Mouse (Mus musculus) heart, embryonic 14.5 days (tissue): ENCODE measurements around the gene Errfi1. TPM values are rescaled to one million over a fixed set of nuclear protein-coding genes. Genes with fewer than 3 reads are reported as not detected.
"Not testable (repeated sequence)": the region's sequence is repeated elsewhere in the genome, so short reads cannot be mapped to it uniquely, and the experiment has no call there.

ENCODE experiments used
- ATAC-seq: fragments of 200-750 bp; cut with Nextera tagmentation; 2 replicates; pipeline ENCODE4 v1.8.0; 2017; ENCODE audit warnings: low read depth, moderate TSS enrichment; ENCODE audit not compliant: insufficient number of reproducible peaks, insufficient read depth, low FRiP score
- H3K27ac ChIP-seq, 2 experiments: fragments of 200-500 bp in 1 of 2; fragments of 300-500 bp in 1 of 2; sonication (generic) in 1 of 2; replicated peaks in 1 of 2; 2 replicates each; pipeline ENCODE4 v1.5.1; 2012 to 2014; ENCODE audit warnings: low read depth in 2 of 2, low read length in 2 of 2, control low read depth in 1 of 2, mild to moderate bottlenecking in 1 of 2, mixed read lengths in 1 of 2; ENCODE audit not compliant: control insufficient read depth in 1 of 2, insufficient read depth in 1 of 2
- H3K27me3 ChIP-seq: fragments of 300-500 bp; sonication (generic); 2 replicates; pipeline ENCODE4 v1.6.1; 2014; ENCODE audit warnings: mild to moderate bottlenecking, low read length, control low read depth; ENCODE audit not compliant: control insufficient read depth, insufficient read depth
- H3K36me3 ChIP-seq: fragments of 300-500 bp; sonication (generic); 2 replicates; pipeline ENCODE4 v1.6.1; 2014; ENCODE audit warnings: mild to moderate bottlenecking, control low read depth, low read length, mixed read lengths; ENCODE audit not compliant: control insufficient read depth, insufficient read depth
- H3K4me1 ChIP-seq, 2 experiments: fragments of 200-500 bp in 1 of 2; fragments of 300-500 bp in 1 of 2; sonication (generic) in 1 of 2; 2 replicates each; pipeline ENCODE4 v1.6.1; 2012 to 2014; ENCODE audit warnings: low read length in 2 of 2, control low read depth in 1 of 2, mixed read lengths in 1 of 2; ENCODE audit not compliant: control insufficient read depth in 2 of 2, insufficient read depth in 2 of 2
- H3K4me2 ChIP-seq: fragments of 300-500 bp; sonication (generic); 2 replicates; pipeline ENCODE4 v1.6.1; 2014; ENCODE audit warnings: mild to moderate bottlenecking, low read length
- H3K4me3 ChIP-seq, 2 experiments: fragments of 200-500 bp in 1 of 2; fragments of 300-500 bp in 1 of 2; sonication (generic) in 1 of 2; 2 replicates each; pipeline ENCODE4 v1.5.1; 2012 to 2014; ENCODE audit warnings: low read length in 2 of 2, mild to moderate bottlenecking in 2 of 2, control low read depth in 1 of 2, low read depth in 1 of 2, moderate library complexity in 1 of 2; ENCODE audit not compliant: control insufficient read depth in 1 of 2, insufficient read depth in 1 of 2
- H3K9ac ChIP-seq: fragments of 300-500 bp; sonication (generic); 2 replicates; pipeline ENCODE4 v1.6.1; 2014; ENCODE audit warnings: mild to moderate bottlenecking, low read length
- H3K9me3 ChIP-seq: fragments of 300-500 bp; sonication (generic); 2 replicates; pipeline ENCODE4 v1.6.1; 2016; ENCODE audit warnings: low read length, control low read depth; ENCODE audit not compliant: control insufficient read depth
- WGBS: fragments of 180-500 bp; shearing (Covaris S2); extraction: QIAGEN DNeasy Blood & Tissue Kit; methylation state at CpG from one replicate; pipeline ENCODE4 v1.1.7; 2014; 5-methylcytosine and 5-hydroxymethylcytosine counted together
- polyA plus RNA-seq: library from polyadenylated mRNA; unstranded; fragments of >200 nt; fragmentation: Nextera tagmentation; extraction: Ambion mirVana; gene quantifications from 2 replicates; pipeline ENCODE4 v1.2.1, GENCODE M21; 2014

Gene Errfi1
- polyA plus RNA-seq, 1 experiment from 2014 or later, result 9.4 TPM

GRCm38 (mm10) chr4:150870963-150871391 lies 17.3 kb downstream of the Errfi1 start:
- Histone ChIP-seq H3K27ac (no peak overlapping the region), H3K36me3 (peaks cover 28% of the 10 kb centered on the region), H3K4me3 (no peak overlapping the region), H3K27me3 (no peaks in the 10 kb centered on the region), H3K4me2 (no peak overlapping the region), H3K9me3 (no peaks in the 10 kb centered on the region), H3K4me1 (peaks cover 25 to 26% of the 10 kb centered on the region in 2 experiments), H3K9ac (no peak overlapping the region)
- no peak for ATAC-seq
- WGBS, result 73% methylated on average over 13 of the region's 13 CpGs

- Histone ChIP-seq H3K36me3 (peaks cover 22% of the 10 kb centered on the region), H3K4me1 (peaks cover 25 to 26% of the 10 kb centered on the region in 2 experiments), H3K27ac (peak overlapping the region; percentile 9 to 58; a peak in 3 of 4 replicates), H3K9ac (peak overlapping the region; percentile 2; the same call in 1 of the 2 replicates), H3K9me3 (no peaks in the 10 kb centered on the region), H3K4me3 (no peak overlapping the region), H3K4me2 (no peak overlapping the region), H3K27me3 (no peaks in the 10 kb centered on the region)
- 22% methylated on average over 10 of the region's 10 CpGs for WGBS
- ATAC-seq, result peak; percentile 37
Observed at GRCm38 (mm10) chr4:150871392-150872138, 17.8 kb downstream of the Errfi1 start.

- WGBS, result 36% methylated on average over 9 of the region's 9 CpGs
- no peak overlapping the region for H3K4me2 ChIP-seq
Observed at GRCm38 (mm10) chr4:150872139-150872651, 18.5 kb downstream of the Errfi1 start.

GRCm38 (mm10) chr4:150872681-150873080 lies 19.0 kb downstream of the Errfi1 start:
- Histone ChIP-seq H3K4me2 (no peak overlapping the region), H3K9me3 (no peaks in the 10 kb centered on the region), H3K27ac (peak overlapping the region in 1 of 2 experiments; percentile 58; a peak in 1 of 4 replicates), H3K4me1 (peaks cover 25 to 26% of the 10 kb centered on the region in 2 experiments), H3K27me3 (no peaks in the 10 kb centered on the region), H3K4me3 (no peak overlapping the region), H3K9ac (peak overlapping the region; percentile 2; the same call in 1 of the 2 replicates), H3K36me3 (peaks cover 11% of the 10 kb centered on the region)
- 71% methylated on average over 8 of the region's 8 CpGs for WGBS
- no peak for ATAC-seq

More at GRCm38 (mm10) chr4:150872139-150872651, 18.5 kb downstream of the Errfi1 start:
- Histone ChIP-seq H3K9ac (peak overlapping the region; percentile 2; the same call in 1 of the 2 replicates), H3K27ac (peak overlapping the region; percentile 21 to 58; a peak in 3 of 4 replicates), H3K4me1 (peaks cover 25 to 26% of the 10 kb centered on the region in 2 experiments), H3K4me3 (no peak overlapping the region), H3K36me3 (peaks cover 16% of the 10 kb centered on the region), H3K27me3 (no peaks in the 10 kb centered on the region), H3K9me3 (no peaks in the 10 kb centered on the region)
- ATAC-seq, result no peak

- H3K4me3 ChIP-seq, H3K36me3 ChIP-seq, H3K9ac ChIP-seq, H3K27ac ChIP-seq, ATAC-seq, H3K27me3 ChIP-seq, H3K4me2 ChIP-seq: not testable (repeated sequence)
- H3K9me3 ChIP-seq, result peaks cover 14% of the 10 kb centered on the region
- peaks cover 24% of the 10 kb centered on the region in 2 experiments for H3K4me1 ChIP-seq
- 82% methylated on average over 4 of the region's 4 CpGs for WGBS
Observed at GRCm38 (mm10) chr4:150874416-150874815, 20.7 kb downstream of the Errfi1 start.

GRCm38 (mm10) chr4:150875393-150875792 lies 21.7 kb downstream of the Errfi1 start:
- Histone ChIP-seq H3K27me3 (no peaks in the 10 kb centered on the region), H3K9ac (no peak overlapping the region), H3K27ac (no peak overlapping the region), H3K4me1 (peaks cover 17 to 18% of the 10 kb centered on the region in 2 experiments), H3K9me3 (peaks cover 22% of the 10 kb centered on the region), H3K4me2 (no peak overlapping the region), H3K36me3 (no peaks in the 10 kb centered on the region), H3K4me3 (no peak overlapping the region)
- WGBS, result 81% methylated on average over 10 of the region's 10 CpGs
- ATAC-seq, result no peak

- ATAC-seq, result no peak
- 88% methylated on average over 22 of the region's 22 CpGs for WGBS
- Histone ChIP-seq H3K27me3 (no peaks in the 10 kb centered on the region), H3K27ac (no peak overlapping the region), H3K9me3 (peaks cover 22% of the 10 kb centered on the region), H3K4me2 (no peak overlapping the region), H3K9ac (no peak overlapping the region), H3K4me1 (no peaks in the 10 kb centered on the region), H3K36me3 (no peaks in the 10 kb centered on the region), H3K4me3 (no peak overlapping the region)
Observed at GRCm38 (mm10) chr4:150879631-150880030, 25.9 kb downstream of the Errfi1 start.
